Mouse (Mus musculus) CD4-positive, CD25-positive, alpha-beta regulatory T cell, adult 4 months (primary cell): Measurements from ENCODE around the gene Chil1. TPM values are rescaled to one million over a fixed set of nuclear protein-coding genes. Genes with fewer than 3 reads are reported as not detected.

Source experiments
- ATAC-seq: one replicate; pipeline ENCODE4 v1.8.0; 2017
- polyA plus RNA-seq, 2 experiments: library from polyadenylated mRNA; unstranded; fragments of 100-300 nt; shearing (Covaris generic); gene quantifications; one replicate each; pipeline ENCODE4 v1.2.1; 2017

Gene Chil1
- under 1 TPM; 0.51 to 0.94 TPM for polyA plus RNA-seq

GRCm38 (mm10) chr1:134182025-134182424 lies at the start of gene Chil1:
TSS of gene Chil1 (plus strand) at chr1:134182176.
- ATAC-seq, result no peak

- no peak for ATAC-seq
These were observed 48.7 kb upstream of the Chil1 start for GRCm38 (mm10) chr1:134133316-134133715.

GRCm38 (mm10) chr1:134136351-134136750 lies 45.6 kb upstream of the Chil1 start:
- no peak for ATAC-seq

- ATAC-seq, result no peak
These were observed 43.6 kb upstream of the Chil1 start for GRCm38 (mm10) chr1:134138424-134138823.

- ATAC-seq, result no peak
These were observed 39.6 kb upstream of the Chil1 start for GRCm38 (mm10) chr1:134142363-134142794.

GRCm38 (mm10) chr1:134146066-134146465 lies 35.9 kb upstream of the Chil1 start:
- no peak for ATAC-seq

GRCm38 (mm10) chr1:134150076-134150475 lies 31.9 kb upstream of the Chil1 start:
- no peak for ATAC-seq

- no peak for ATAC-seq
These were observed 31.2 kb upstream of the Chil1 start for GRCm38 (mm10) chr1:134150745-134151144.

GRCm38 (mm10) chr1:134151655-134152412 lies 30.1 kb upstream of the Chil1 start:
- no peak for ATAC-seq

GRCm38 (mm10) chr1:134152626-134153590 lies 29.1 kb upstream of the Chil1 start:
- no peak for ATAC-seq

GRCm38 (mm10) chr1:134154121-134154520 lies 27.9 kb upstream of the Chil1 start:
- ATAC-seq, result no peak

- ATAC-seq, result no peak
These were observed 27.3 kb upstream of the Chil1 start for GRCm38 (mm10) chr1:134154655-134155054.

- no peak for ATAC-seq
These were observed 21.6 kb upstream of the Chil1 start for GRCm38 (mm10) chr1:134160404-134160803.

- no peak for ATAC-seq
These were observed 20.6 kb upstream of the Chil1 start for GRCm38 (mm10) chr1:134161399-134161798.

- ATAC-seq, result no peak
These were observed 19.3 kb upstream of the Chil1 start for GRCm38 (mm10) chr1:134162510-134163225.

GRCm38 (mm10) chr1:134163476-134163875 lies 18.5 kb upstream of the Chil1 start:
- no peak for ATAC-seq

GRCm38 (mm10) chr1:134164454-134164853 lies 17.5 kb upstream of the Chil1 start:
- no peak for ATAC-seq

- ATAC-seq, result no peak
These were observed 15.4 kb upstream of the Chil1 start for GRCm38 (mm10) chr1:134166547-134166946.

GRCm38 (mm10) chr1:134167416-134168305 lies 14.3 kb upstream of the Chil1 start:
- ATAC-seq, result no peak

GRCm38 (mm10) chr1:134168567-134168966 lies 13.4 kb upstream of the Chil1 start:
- no peak for ATAC-seq

GRCm38 (mm10) chr1:134168985-134169697 lies 12.8 kb upstream of the Chil1 start:
- no peak for ATAC-seq
